Mouse (Mus musculus) heart, adult 11 months (tissue): ENCODE measurements around the gene Stra6l.

Experiments used
- DNase-seq: peaks from one replicate; pipeline ENCODE4 v3.0.0; 2022

Gene Stra6l

DNA sequence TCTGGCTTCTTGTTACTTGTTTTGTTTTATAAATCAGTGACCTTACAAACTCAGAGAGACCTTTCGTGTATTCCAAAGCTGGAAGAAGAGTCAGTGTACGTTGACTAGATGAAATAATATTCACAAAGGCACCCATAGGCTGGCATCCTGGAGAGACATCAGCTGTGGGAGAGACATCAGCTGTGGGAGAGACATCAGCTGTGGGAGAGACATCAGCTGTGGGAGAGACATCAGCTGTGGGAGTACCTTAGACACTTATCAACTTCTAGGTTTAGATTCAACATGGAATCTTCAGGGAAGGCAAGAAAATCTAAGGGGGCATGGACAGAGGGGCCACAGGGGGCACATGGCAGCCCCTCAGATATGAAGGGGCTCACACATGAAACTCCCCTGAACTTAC, 2.2 kb upstream of the Stra6l start:
- DNase-seq = no peak

DNA sequence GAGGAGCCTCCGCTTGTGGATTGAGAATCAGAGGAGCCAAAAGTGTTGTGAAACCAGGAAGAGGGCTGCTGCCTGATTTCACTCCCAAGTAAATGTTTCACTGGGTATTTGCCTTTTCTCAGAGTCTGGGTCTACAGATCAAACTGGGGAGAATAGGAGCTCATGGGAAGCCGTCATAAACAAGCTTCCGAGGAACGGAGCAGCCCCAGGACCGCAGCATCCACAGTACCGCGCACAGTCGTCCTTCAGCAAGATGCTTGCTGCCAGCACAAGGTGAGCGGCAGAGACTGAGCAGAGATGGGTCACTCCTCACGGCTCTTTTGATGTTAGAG, 327 bp downstream of the Stra6l start:
- DNase-seq = no peak

DNA sequence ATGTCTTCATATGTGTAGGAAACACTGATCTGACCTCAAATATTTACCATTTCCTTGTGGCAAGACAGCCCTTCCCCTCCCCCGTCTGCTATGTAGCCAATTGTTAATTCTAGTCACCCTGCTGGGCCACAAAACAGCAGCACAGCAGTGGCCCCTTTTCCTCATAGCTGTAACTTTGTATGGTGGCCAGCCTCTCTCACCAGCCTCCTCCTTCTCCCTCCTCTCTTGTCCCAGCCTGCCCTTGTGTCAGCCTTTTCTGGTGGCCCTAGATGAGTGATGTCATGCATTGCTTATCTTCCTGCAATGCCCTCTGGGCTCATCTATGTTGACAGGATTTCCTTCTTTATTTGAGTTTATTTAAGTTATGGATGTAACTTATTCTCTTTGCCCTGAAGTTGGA, 955 bp downstream of the Stra6l start:
- peak; percentile 53 for DNase-seq

DNA sequence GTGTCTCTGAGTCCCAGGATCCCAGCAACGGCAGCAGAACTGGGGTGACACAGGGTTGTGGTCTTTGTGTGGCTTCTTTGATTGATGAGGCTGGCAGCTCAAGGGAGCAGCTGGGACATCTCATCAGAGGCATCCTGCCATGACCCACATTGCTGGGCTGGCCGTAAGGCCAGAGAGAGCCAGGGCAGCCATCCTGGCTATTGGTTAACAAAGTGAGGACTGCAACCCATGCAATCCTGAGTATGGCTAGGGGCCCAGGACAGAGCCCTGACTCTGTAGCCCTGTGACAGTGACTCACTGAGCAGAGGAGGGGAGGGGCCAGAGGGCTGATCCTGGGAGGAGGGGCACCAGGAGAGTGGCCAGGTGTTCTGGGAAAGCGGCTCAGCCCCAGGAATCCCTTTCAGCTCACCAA, 3.2 kb downstream of the Stra6l start:
- no peak for DNase-seq

DNA sequence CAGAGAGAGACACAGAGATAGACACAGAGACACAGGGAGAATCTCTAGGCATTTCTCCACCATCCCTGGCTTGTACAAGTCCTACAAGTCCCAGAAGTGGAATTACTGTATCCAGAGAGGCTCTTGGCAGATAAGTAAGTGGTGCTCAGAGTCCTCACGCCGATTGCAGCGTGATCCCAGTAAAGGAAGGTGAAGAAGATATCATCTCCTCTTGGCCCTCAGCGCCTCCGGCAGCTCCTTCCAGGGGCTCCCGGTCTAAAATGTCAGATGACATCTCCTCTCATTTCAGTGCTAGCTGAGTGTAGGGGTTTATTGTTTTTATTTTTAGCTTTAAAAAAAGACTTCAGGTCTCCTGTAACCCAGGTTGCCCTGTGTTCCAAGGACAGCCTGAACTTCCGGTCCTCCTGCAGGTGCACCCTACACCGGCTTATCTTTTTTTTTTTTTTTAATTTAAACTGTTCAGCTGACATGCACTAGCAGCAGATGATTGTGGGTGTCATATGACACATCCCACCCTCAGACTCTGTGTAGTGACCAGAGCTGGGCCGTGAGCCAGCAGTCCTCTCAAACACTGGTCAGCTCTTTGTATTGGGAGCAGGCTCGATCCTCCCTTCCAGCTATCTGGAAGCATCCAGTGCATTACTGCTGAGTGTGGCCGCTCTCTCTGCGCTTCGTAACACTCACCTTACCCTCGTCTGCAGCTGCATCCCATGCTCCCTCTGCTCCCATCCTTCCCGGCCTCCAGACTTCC, 5.2 kb downstream of the Stra6l start:
- DNase-seq = no peak

DNA sequence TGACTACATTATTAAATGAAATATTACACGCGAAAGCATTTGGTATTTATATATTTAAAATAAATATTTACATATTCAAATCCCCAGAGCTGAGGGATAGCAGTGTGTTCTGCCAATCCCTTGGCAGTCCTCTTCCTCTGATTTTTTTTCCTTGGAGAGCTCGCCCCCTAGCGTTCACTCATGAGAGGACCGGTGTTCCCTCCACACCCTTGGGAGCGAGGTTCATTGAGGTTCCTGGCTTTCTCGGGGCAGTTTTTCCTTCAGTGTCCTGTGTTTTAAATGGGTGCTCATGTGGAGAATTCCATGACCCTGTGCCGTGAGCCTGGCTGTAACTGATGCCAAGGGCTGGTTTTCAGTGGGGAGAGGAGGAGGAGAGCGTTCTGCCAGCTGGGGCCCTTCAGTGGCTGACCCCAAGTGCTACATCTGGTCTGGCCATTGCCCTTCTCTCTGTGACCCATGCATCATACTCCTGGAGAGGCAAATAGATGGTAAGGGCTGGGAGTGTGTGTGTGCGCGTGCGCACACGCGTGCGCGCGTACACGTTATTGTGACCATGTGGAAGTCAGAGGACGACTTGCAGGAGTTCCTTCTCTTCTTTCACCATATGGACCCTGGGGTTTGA, 7.5 kb downstream of the Stra6l start:
- peak; percentile 88 for DNase-seq

DNA sequence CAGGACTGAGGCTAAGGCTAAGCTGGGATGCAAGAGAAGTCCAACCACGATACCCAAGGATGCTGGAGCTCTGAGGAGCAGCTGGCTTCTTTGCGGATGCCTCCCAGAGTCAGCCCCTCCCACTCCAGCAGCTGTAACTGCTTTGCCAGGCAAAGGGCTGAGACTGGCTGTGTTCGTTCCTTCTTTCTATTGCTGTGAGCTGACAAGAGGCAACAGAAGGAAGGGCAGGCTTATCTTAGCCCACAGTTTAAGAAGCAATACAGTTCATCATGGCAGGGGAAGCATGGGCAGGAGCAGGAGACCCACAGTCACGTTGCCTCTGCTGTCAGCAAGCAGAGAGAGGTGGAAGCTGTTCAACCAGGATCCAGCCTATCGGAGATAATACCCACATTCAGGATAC, 12.7 kb downstream of the Stra6l start:
- DNase-seq = no peak

DNA sequence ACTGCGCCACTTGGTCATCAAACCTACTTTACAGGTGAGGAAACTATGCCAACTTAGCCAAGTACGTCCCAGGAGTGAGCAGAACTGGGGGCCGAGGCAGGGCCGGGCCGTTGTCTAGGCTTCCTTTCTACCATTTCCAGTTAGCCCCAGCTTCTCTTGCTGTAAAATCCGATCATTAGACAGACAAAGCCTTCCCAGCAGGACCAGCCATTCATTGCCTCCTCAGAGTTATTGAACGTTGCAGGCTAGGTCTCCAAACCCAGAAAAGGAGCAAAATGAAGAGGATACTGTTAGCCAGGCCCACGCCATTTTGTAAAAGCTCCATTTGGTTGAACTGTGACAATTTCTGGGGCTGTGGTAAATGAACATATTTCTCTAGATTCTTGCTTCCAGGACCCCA, 19.0 kb downstream of the Stra6l start:
- no peak for DNase-seq

DNA sequence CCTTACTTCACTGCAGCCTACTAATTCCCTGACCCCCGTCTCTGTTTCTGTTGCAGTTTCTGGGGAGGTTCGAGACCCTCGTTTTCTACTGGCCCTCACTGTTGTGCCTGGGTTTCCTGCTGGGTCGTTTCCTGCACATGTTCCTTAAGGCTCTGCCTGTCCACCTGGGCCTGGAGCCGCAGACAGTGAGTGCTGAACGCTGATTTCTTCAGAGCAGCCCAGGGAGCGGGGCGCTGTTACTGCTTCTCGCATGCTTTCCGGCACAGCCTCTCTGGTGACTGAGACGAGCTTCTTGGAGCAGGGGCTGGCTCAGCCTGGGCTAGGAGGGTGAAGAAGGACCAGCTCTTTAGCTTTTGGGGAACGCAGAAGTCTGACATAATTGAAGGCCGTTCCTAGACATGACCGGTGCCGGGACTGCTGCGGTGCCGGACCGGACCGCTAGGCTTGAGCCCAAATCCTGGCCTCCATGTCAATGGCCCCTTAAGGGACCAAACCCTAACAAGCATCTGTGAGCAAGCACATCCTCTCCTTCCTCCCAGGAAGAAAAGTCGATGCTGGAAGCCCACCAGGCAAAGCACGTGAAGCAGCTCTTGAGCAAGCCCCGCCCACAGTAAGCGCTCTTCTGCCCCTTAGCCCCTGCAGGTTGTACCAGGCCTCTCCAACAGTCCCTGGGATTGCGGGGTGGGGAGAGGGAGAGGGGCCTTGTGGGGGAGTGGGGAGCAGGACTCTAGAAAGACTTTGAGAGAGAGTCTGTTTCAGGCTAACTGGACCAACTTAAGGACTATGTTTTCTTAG, 20.8 kb downstream of the Stra6l start:
- no peak for DNase-seq

DNA sequence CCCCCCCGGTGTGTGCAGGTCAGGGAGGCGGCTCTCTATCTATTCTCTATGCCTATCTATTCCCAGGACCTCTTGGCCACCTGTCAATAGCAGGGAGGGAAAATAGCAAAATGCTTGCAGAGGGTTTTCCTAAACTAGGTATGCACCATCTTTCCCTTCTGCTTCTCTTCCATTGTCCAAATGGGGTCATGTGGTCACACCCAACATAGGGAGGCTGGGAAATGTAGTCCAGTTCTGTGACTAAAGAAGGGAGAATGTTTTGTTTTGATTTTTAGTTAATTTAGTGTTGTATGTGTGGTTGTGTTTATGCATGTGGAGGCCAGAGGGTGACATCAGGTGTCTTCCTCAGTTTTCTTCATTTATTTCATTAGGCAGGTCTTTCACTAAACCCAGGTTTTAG, 23.7 kb downstream of the Stra6l start:
- DNase-seq = no peak

DNA sequence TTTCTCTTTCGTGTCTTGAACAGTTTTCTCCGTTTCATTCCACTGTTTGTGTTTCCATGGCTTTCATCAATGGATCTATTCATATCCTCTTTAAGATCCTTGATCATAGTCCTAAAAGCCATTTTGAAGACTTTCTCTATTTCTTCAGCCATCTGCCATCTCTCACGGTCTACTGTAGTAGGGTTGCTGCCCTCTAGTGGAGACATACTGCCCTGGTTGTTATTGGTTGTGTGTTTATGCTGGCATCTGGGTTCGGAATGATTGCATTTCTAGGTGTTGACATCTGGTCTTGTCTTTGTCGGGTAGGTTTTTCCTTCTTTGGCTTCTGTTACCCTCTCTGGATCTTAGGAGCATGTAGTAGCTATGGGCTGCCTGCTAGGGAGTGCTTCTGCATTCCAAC, 30.5 kb downstream of the Stra6l start:
- DNase-seq = no peak

DNA sequence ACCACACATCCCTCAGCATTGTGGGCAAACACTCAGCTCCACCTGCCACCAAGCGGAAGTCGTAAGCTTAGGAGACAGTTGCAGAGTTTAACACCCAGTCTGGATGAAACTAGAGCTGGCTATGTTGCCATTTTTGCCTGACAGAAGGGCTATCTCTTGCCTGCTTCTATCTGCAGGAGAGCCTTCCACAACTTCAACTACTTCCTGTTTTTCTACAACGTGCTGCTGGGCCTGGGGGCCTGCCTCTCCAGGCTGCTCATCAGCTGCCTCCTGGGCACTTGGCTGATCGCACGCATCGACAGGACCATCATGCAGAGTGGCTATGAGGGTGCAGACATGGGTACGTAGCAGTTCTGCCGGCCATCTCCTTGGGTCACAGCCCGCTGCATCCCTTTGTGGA, 34.1 kb downstream of the Stra6l start:
- DNase-seq = no peak

DNA sequence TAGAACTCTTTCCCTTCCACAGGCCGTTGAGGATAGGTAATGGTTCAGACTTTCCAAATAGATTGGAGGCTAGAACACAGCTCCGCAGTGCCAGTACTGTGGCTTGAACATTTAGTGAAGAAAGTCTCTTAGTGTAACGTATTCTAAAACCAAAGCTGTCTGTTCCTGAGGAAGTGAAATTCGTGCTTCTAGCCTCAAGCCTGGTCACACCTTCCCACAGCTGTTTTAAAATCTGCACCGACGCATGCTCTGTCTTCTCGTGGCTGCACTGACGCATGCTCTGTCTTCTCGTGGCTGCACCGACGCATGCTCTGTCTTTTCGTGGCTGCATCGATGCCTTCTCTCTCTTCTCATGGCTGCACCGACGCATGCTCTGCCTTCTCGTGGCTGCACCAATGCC, 34.8 kb downstream of the Stra6l start:
- DNase-seq = no peak

DNA sequence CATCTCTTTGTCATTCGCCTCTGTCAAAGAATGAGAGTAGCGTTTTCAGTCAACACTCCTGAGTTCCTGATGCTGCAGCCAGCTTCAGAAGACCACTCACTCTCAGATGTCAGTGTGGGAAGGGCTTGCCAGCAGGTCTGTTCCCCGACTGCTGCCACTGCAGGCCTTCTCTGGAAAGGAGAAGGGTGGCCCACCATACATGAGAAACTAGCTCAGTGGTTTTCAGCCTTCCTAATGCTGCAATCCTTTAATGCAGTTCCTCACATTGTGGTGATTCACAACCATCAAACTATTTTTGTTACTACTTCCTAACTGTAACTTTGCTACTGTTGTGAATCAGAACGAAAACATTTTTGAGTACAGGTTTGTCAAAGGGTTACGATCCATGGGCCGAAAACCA, 41.0 kb downstream of the Stra6l start:
- no peak for DNase-seq

DNA sequence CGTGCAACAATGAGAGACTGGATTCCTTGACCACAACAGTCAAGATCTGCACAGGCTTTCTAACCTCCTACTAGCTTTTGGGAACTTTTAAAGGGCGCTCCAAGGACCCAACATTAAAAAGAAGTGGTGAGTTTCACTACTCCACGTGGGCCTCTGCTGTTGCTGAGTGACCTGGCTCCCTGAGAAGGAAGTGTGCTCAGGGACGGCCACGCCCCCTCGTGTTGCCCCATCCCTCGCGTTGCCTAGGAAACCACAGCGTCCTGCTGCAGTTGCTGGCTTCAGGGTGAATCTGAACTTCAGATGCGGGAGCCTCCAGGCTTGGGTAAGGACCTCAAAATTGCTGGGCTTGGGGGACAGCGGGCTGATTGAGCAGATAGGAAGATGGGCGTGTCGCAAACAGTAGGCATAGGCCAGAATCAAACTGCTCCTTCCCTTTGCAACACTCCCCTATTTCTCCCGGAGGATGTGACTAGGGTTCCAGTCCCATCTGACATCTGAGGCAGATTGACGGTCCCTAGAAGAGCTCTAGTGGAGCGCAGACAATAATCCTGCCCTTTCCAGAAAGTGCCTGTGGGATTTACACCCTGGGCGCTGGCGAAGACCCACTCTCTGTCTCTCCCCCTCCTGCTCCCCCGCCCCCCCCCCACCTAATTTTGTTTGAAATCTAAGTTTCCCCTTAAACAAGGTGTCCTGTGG, 41.8 kb downstream of the Stra6l start, which contains the start of gene Ccdc180:
TSS of gene Ccdc180 (plus strand) at position 238 of the 696 bp plus-strand sequence.
- peak; percentile 97 for DNase-seq

DNA sequence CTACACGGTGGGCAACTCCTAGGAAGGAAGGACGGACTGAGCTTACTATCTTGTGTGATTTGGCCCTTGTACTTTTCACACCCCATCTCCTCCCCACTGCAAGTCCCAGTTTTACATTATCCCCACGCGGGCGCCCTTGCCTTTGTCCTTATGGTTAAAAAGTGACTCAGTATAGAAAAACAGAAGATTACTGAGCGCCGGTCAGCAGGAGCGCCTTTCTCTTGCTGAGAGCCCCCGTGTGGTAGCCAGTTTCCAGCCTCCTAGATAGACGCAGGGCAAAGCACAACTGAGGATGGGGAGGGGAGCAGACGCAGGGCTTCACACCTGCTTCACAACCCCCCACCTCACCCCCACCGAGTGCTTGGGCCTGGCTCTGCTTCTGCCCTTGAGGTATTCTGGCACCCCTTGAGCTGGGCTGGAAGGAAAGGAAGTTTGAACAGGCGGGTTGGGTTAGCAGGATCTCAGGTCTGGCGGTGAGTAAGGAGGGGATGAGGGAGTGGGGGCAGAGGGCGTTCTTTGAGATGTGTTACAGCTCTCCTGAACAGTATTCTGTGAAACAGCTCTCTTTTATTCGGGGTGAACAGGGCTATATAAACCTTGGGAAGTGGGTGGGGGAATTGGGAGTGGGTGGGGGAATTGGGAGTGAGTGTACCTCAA, 48.1 kb downstream of the Stra6l start:
- DNase-seq = no peak

DNA sequence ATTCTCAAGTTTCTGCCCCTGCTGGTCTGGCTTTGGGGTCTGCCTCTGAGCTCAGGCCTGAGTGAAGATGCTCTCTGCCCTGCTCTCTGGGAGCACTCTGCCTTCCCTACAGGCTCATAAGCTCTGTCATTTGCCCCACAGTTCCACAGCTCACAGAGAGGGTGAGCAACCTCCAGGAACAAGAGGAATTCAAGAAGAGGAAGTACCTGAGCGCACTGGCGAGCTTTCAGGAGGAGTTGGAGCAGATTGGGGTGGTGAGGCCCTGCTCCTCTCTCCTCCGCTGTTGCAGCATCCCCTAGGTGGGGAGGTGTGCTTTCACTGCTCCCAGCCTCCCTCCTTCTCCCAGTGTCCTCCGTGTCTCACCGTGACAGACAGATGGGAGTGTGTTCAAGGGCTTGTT, 49.9 kb downstream of the Stra6l start:
- no peak for DNase-seq

DNA sequence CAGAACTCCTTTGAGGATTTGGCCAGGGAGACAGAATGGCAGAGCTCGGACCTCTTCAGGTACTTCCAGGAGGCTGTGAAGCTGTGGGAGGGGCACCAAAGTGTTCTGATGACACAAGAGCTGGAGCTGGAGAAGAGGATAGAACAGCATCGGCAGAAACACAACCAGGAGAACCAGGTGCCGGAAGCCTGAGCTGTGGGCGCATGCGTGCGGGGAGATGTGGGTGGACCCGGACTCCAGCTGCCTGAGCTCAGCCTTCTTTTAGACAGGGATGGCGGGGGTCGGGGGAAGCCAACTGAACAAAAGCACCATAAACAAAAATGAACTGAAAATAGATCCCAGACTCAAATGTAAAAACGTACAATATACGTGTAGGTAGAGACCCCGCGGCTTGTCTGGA, 60.8 kb downstream of the Stra6l start:
- peak; percentile 89 for DNase-seq

DNA sequence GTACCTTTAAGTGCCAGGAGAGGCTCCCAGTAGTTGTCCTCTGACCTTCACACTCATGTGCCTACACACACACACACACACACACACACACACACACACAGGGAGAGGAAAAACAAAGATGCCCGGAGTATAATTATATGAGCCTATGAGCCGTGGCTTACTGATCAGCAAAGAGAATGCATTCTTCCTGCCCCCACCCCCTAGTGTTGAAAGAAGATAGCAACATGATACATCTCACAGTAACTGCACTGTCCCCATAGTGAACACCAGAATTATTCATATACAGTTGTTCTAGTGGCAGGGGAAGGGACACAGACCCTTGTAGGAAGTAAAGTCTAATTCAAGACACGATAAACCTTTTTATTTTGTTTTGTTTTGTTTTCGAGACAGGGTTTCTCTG, 61.5 kb downstream of the Stra6l start:
- DNase-seq = no peak

DNA sequence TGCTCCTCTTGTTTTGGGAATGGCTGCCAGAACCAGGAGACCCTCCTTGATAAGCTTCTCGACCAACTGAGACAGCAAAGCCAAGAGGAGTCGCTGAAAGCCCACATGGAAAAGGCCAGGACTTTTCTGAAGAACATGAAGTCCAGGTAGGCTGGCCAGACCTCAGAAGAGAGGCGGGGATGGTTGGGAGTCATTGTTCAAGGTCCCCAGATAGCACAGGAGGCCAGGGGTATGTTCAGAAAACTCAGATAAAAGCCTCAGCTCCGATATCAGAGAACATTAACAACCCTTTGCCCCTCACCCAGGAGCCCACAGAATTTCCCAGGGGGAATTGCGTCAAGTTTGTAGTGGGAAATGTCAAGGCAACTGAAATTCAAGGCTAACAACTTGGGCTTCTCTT, 62.8 kb downstream of the Stra6l start:
- DNase-seq = no peak

DNA sequence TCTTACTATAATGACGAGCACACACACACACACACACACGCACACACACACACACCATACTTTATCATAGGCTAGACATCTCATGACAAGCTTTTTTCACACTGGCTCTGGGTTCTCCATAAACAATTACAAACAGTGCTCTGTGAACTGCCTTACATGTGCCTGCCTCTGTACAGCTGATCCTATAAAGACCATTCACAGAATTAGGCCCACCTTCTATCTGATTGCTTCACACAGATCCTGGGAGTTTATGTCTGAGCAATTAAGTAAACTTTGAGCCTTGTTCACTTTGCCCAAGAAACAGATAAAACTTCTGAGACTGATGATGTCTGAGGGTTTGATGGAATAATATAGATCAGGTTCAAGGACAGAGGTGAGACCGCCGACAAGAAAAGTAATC, 63.4 kb downstream of the Stra6l start:
- DNase-seq = no peak

DNA sequence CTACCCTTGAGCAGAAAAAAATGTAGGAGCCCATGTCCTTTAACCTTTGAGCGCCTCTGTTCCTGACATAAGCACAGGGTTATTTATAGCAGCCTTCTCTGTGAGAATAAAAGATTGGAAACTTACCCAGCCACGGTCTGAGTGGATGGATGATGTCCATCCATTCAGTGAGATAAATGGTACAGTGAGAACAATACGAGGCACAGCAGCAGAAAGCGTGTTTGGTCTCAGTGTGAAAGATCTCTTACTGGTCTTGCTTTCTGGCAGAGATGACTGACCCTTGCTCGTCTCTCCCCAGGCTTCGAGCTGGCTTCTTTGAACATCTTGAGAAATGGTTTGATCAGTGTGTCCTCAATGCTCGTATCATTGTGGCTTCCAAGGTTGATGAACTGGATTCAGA, 68.6 kb downstream of the Stra6l start:
- no peak for DNase-seq
